Mouse (Mus musculus): ENCODE measurements around the gene Dync1h1. TPM values are rescaled to one million over a fixed set of nuclear protein-coding genes. Genes with fewer than 3 reads are reported as not detected.
"Not testable (repeated sequence)": the region's sequence is repeated elsewhere in the genome, so short reads cannot be mapped to it uniquely, and the experiment has no call there.

The Dync1h1 gene
- polyA plus RNA-seq, 1 experiment from 2014 or later = 13.6 TPM

GRCm38 (mm10) chr12:110696975-110697400, 95.7 kb downstream of the Dync1h1 start:
- H3K4me2 ChIP-seq (ENCODE audit: low read depth, low read length) = peak overlapping the region; percentile 95
- peaks cover 52% of the 10 kb centered on the region for H3K4me1 ChIP-seq (ENCODE audit: control insufficient read depth, low read depth, low read length)
- H3K27me3 ChIP-seq (ENCODE audit: control insufficient read depth, insufficient read depth, low read depth, low read length) = no peaks in the 10 kb centered on the region
- peaks cover 18% of the 10 kb centered on the region for H3K36me3 ChIP-seq (ENCODE audit: control insufficient read depth, insufficient read depth)
- H3K27ac ChIP-seq (ENCODE audit: low read length) = peak overlapping the region; percentile 93
- H3K9ac ChIP-seq (ENCODE audit: low read depth, low read length) = peak overlapping the region; percentile 91
- no peaks in the 10 kb centered on the region for H3K9me3 ChIP-seq (replicated peaks; ENCODE audit: control insufficient read depth, low read length)
- 18% methylated on average over 9 of the region's 9 CpGs for WGBS (ENCODE audit: insufficient replicate concordance)
- peak overlapping the region; percentile 100 for H3K4me3 ChIP-seq (ENCODE audit: low read depth, low read length)
- no peak for ATAC-seq (ENCODE audit: low read depth)

GRCm38 (mm10) chr12:110697457-110697856, 96.2 kb downstream of the Dync1h1 start:
- Histone ChIP-seq H3K27me3 (ENCODE audit: control insufficient read depth, insufficient read depth, low read depth, low read length) (no peaks in the 10 kb centered on the region), H3K27ac (ENCODE audit: low read length) (peak overlapping the region; percentile 93), H3K9me3 (replicated peaks; ENCODE audit: control insufficient read depth, low read length) (no peaks in the 10 kb centered on the region), H3K9ac (ENCODE audit: low read depth, low read length) (peak overlapping the region; percentile 91), H3K36me3 (ENCODE audit: control insufficient read depth, insufficient read depth) (peaks cover 16% of the 10 kb centered on the region), H3K4me1 (ENCODE audit: control insufficient read depth, low read depth, low read length) (peaks cover 52% of the 10 kb centered on the region), H3K4me3 (ENCODE audit: low read depth, low read length) (peak overlapping the region; percentile 100; the same call in 1 of the 2 replicates), H3K4me2 (ENCODE audit: low read depth, low read length) (peak overlapping the region; percentile 95; the same call in 1 of the 2 replicates)
- no peak for ATAC-seq (ENCODE audit: low read depth)
- 25% methylated on average over 5 of the region's 5 CpGs for WGBS (ENCODE audit: insufficient replicate concordance)

GRCm38 (mm10) chr12:110698080-110698479, 96.8 kb downstream of the Dync1h1 start:
- H3K9ac ChIP-seq (ENCODE audit: low read depth, low read length) = peak overlapping the region; percentile 91
- no peaks in the 10 kb centered on the region for H3K27me3 ChIP-seq (ENCODE audit: control insufficient read depth, insufficient read depth, low read depth, low read length)
- peak overlapping the region; percentile 93 for H3K27ac ChIP-seq (ENCODE audit: low read length)
- H3K4me2 ChIP-seq (ENCODE audit: low read depth, low read length) = peak overlapping the region; percentile 66
- H3K9me3 ChIP-seq (replicated peaks; ENCODE audit: control insufficient read depth, low read length) = no peaks in the 10 kb centered on the region
- no peak overlapping the region; the same call in 1 of the 2 replicates for H3K4me3 ChIP-seq (ENCODE audit: low read depth, low read length)
- H3K36me3 ChIP-seq (ENCODE audit: control insufficient read depth, insufficient read depth) = peaks cover 11% of the 10 kb centered on the region
- 35% methylated on average over 1 of the region's 1 CpGs for WGBS (ENCODE audit: insufficient replicate concordance)
- no peak for ATAC-seq (ENCODE audit: low read depth)
- peaks cover 52% of the 10 kb centered on the region for H3K4me1 ChIP-seq (ENCODE audit: control insufficient read depth, low read depth, low read length)

- 12% methylated on average over 15 of the region's 15 CpGs for WGBS (ENCODE audit: insufficient replicate concordance)
- peaks cover 52% of the 10 kb centered on the region for H3K4me1 ChIP-seq (ENCODE audit: control insufficient read depth, low read depth, low read length)
- peaks cover 8% of the 10 kb centered on the region for H3K36me3 ChIP-seq (ENCODE audit: control insufficient read depth, insufficient read depth)
- H3K9ac ChIP-seq (ENCODE audit: low read depth, low read length) = peak overlapping the region; percentile 91
- H3K27ac ChIP-seq (ENCODE audit: low read length) = peak overlapping the region; percentile 93
- ATAC-seq (ENCODE audit: low read depth) = no peak
- peak overlapping the region; percentile 66 for H3K4me2 ChIP-seq (ENCODE audit: low read depth, low read length)
- peak overlapping the region; percentile 40 for H3K4me3 ChIP-seq (ENCODE audit: low read depth, low read length)
- H3K27me3 ChIP-seq (ENCODE audit: control insufficient read depth, insufficient read depth, low read depth, low read length) = no peaks in the 10 kb centered on the region
- H3K9me3 ChIP-seq (replicated peaks; ENCODE audit: control insufficient read depth, low read length) = no peaks in the 10 kb centered on the region
Measured at GRCm38 (mm10) chr12:110698523-110699170, 97.4 kb downstream of the Dync1h1 start.

- Histone ChIP-seq H3K4me3 (ENCODE audit: low read depth, low read length) (peak overlapping the region; percentile 40), H3K36me3 (ENCODE audit: control insufficient read depth, insufficient read depth) (peaks cover 6% of the 10 kb centered on the region), H3K27me3 (ENCODE audit: control insufficient read depth, insufficient read depth, low read depth, low read length) (no peaks in the 10 kb centered on the region), H3K9ac (ENCODE audit: low read depth, low read length) (peak overlapping the region; percentile 91), H3K4me1 (ENCODE audit: control insufficient read depth, low read depth, low read length) (peaks cover 52% of the 10 kb centered on the region), H3K9me3 (replicated peaks; ENCODE audit: control insufficient read depth, low read length) (no peaks in the 10 kb centered on the region), H3K27ac (ENCODE audit: low read length) (peak overlapping the region; percentile 93), H3K4me2 (ENCODE audit: low read depth, low read length) (peak overlapping the region; percentile 66)
- 19% methylated on average over 2 of the region's 2 CpGs for WGBS (ENCODE audit: insufficient replicate concordance)
- no peak for ATAC-seq (ENCODE audit: low read depth)
Measured at GRCm38 (mm10) chr12:110699171-110699547, 97.9 kb downstream of the Dync1h1 start.

- H3K36me3 ChIP-seq (ENCODE audit: control insufficient read depth, insufficient read depth) = no peaks in the 10 kb centered on the region
- H3K4me3 ChIP-seq (ENCODE audit: low read depth, low read length) = no peak overlapping the region
- no peaks in the 10 kb centered on the region for H3K27me3 ChIP-seq (ENCODE audit: control insufficient read depth, insufficient read depth, low read depth, low read length)
- no peak overlapping the region for H3K4me2 ChIP-seq (ENCODE audit: low read depth, low read length)
- peaks cover 48% of the 10 kb centered on the region for H3K4me1 ChIP-seq (ENCODE audit: control insufficient read depth, low read depth, low read length)
- H3K27ac ChIP-seq (ENCODE audit: low read length) = 0 out of 2 replicates have a peak overlapping the region, but pooled peaks have one; percentile 20
- peak overlapping the region; percentile 26 for H3K9ac ChIP-seq (ENCODE audit: low read depth, low read length)
- H3K9me3 ChIP-seq (replicated peaks; ENCODE audit: control insufficient read depth, low read length) = no peaks in the 10 kb centered on the region
- WGBS (ENCODE audit: insufficient replicate concordance) = 58% methylated on average over 2 of the region's 2 CpGs
- no peak for ATAC-seq (ENCODE audit: low read depth)
Measured at GRCm38 (mm10) chr12:110700730-110701129, 99.5 kb downstream of the Dync1h1 start.

GRCm38 (mm10) chr12:110701363-110701762, 100.1 kb downstream of the Dync1h1 start:
- 24% methylated on average over 3 of the region's 3 CpGs for WGBS (ENCODE audit: insufficient replicate concordance)
- not testable (repeated sequence) for H3K4me3 ChIP-seq (ENCODE audit: low read depth, low read length); H3K4me2 ChIP-seq (ENCODE audit: low read depth, low read length); H3K27me3 ChIP-seq (ENCODE audit: control insufficient read depth, insufficient read depth, low read depth, low read length); H3K36me3 ChIP-seq (ENCODE audit: control insufficient read depth, insufficient read depth); H3K9me3 ChIP-seq (replicated peaks; ENCODE audit: control insufficient read depth, low read length); ATAC-seq (ENCODE audit: low read depth)
- peak overlapping the region; percentile 38; the same call in 1 of the 2 replicates for H3K27ac ChIP-seq (ENCODE audit: low read length)
- H3K4me1 ChIP-seq (ENCODE audit: control insufficient read depth, low read depth, low read length) = peaks cover 49% of the 10 kb centered on the region
- H3K9ac ChIP-seq (ENCODE audit: low read depth, low read length) = peak overlapping the region; percentile 6

GRCm38 (mm10) chr12:110702556-110702955, 101.3 kb downstream of the Dync1h1 start, which contains the start of gene Hsp90aa1:
TSS of gene Hsp90aa1 (minus strand) at chr12:110702728.
- WGBS (ENCODE audit: insufficient replicate concordance) = 49% methylated on average over 4 of the region's 4 CpGs
- H3K27me3 ChIP-seq (ENCODE audit: control insufficient read depth, insufficient read depth, low read depth, low read length) = no peaks in the 10 kb centered on the region
- no peak for ATAC-seq (ENCODE audit: low read depth)
- no peak within 1 kb of the TSS for H3K4me3 ChIP-seq (ENCODE audit: low read depth, low read length)
- no peaks in the 10 kb centered on the region for H3K36me3 ChIP-seq (ENCODE audit: control insufficient read depth, insufficient read depth)
- H3K9me3 ChIP-seq (replicated peaks; ENCODE audit: control insufficient read depth, low read length) = no peaks in the 10 kb centered on the region
- H3K27ac ChIP-seq (ENCODE audit: low read length) = peak within 1 kb of the TSS; percentile 38; the same call in 1 of the 2 replicates
- H3K4me2 ChIP-seq (ENCODE audit: low read depth, low read length) = no peak within 1 kb of the TSS
- H3K4me1 ChIP-seq (ENCODE audit: control insufficient read depth, low read depth, low read length) = peaks cover 43% of the 10 kb centered on the region
- H3K9ac ChIP-seq (ENCODE audit: low read depth, low read length) = peak within 1 kb of the TSS; percentile 6; the same call in 1 of the 2 replicates

GRCm38 (mm10) chr12:110703008-110703471, 101.8 kb downstream of the Dync1h1 start:
- Histone ChIP-seq H3K36me3 (ENCODE audit: control insufficient read depth, insufficient read depth) (no peaks in the 10 kb centered on the region), H3K9ac (ENCODE audit: low read depth, low read length) (no peak overlapping the region), H3K27me3 (ENCODE audit: control insufficient read depth, insufficient read depth, low read depth, low read length) (no peaks in the 10 kb centered on the region), H3K9me3 (replicated peaks; ENCODE audit: control insufficient read depth, low read length) (no peaks in the 10 kb centered on the region), H3K4me1 (ENCODE audit: control insufficient read depth, low read depth, low read length) (peaks cover 39% of the 10 kb centered on the region), H3K4me3 (ENCODE audit: low read depth, low read length) (no peak overlapping the region), H3K27ac (ENCODE audit: low read length) (no peak overlapping the region), H3K4me2 (ENCODE audit: low read depth, low read length) (no peak overlapping the region)
- WGBS (ENCODE audit: insufficient replicate concordance) = 32% methylated on average over 8 of the region's 8 CpGs
- peak; percentile 33 for ATAC-seq (ENCODE audit: low read depth)
